Mouse (Mus musculus): ENCODE measurements around the gene Cyp2b13.
"Not testable (repeated sequence)": the region's sequence is repeated elsewhere in the genome, so short reads cannot be mapped to it uniquely, and the experiment has no call there.

Gene Cyp2b13

DNA sequence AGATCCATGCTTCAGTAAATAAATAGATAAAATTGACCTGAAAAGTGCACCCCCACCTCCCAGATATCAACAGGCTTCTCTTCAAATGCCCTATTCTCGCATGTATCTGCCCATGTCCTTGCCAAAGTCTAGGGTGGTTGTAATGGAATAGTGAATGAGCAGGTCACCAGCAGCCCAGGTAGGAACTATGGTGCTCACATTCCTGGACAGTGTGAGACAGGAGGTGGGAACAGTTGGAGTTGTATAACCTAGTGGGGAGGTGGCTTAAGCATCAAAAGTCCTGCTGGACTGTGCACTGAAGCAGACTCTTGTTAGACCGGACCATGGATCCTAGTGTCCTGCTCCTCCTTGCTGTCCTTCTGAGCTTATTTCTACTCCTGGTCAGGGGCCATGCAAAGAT lies at the start of gene Cyp2b13:
Gene Cyp2b13 (plus strand): TSS at position 301 of the 400 bp plus-strand sequence.
- DNase-seq (ENCODE audit: low read depth, low spot score), result not testable (repeated sequence)

- not testable (repeated sequence) for DNase-seq (ENCODE audit: low read depth, low spot score)
Observed at GRCm38 (mm10) chr7:26019814-26020332, 41.4 kb upstream of the Cyp2b13 start.

GRCm38 (mm10) chr7:26054885-26055630 lies 6.2 kb upstream of the Cyp2b13 start:
- DNase-seq (ENCODE audit: low read depth, low spot score), result not testable (repeated sequence)

GRCm38 (mm10) chr7:26071677-26072076 lies 10.4 kb downstream of the Cyp2b13 start:
- not testable (repeated sequence) for DNase-seq (ENCODE audit: low read depth, low spot score)

DNA sequence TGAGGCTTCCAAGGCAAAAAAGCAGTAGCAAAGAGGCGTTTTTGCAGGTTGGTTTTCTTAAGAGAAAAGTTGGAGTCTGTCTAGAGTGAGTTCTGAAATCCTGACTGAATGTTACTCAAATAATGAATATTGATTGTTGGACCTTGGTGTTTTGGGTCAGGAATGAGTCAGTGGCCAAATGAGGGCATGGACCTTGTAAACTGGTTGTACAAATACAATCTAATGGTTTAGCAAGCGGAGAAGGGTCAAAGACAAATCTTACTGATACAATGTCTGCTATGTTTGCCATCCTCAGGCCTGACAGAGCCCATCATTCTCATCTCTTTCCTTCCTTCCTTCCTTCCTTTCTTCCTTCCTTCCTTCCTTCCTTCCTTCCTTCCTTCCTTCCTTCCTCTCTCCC lies 21.3 kb downstream of the Cyp2b13 start:
- no peak for DNase-seq (ENCODE audit: low read depth, low spot score)

DNA sequence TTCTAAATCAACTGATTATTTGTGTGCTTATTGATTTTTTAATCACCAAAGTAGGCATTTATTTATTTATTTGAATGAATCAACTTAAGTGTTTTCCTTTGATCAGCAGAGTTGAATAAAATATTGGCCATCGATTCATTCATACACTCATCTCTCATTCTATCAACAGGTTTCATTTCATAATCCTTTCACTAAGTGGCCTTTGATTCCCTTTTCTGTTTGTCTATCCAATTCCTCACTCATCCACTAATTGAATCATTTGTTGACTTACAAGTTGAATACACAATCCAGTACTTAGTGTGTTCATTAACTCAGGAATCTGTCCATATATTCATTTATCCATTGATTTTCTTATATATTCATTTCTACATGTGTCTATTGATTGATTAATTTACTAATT lies 26.1 kb downstream of the Cyp2b13 start:
- no peak for DNase-seq (ENCODE audit: low read depth, low spot score)

- not testable (repeated sequence) for DNase-seq (ENCODE audit: low read depth, low spot score)
Observed at GRCm38 (mm10) chr7:26088578-26088977, 27.3 kb downstream of the Cyp2b13 start.

DNA sequence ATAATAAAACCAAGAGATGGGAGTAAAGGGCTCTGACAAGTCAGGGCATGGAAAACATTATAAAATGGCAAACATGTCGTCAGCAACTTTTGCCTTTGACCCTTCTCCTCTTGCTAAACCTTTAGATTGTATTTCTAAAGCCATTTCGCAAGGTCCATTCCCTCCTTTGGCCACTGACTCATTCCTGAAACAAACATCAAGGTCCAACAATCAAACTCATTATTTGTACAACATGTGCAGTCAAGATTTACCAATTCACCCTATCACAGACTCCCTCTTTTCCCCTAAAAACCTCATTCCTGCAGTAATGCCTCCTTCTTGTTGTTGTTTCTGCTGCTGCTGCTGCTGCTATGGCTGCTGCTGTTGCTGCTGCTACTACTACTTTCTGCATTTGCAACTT lies 78.3 kb downstream of the Cyp2b13 start:
- DNase-seq (ENCODE audit: low read depth, low spot score), result not testable (repeated sequence)

DNA sequence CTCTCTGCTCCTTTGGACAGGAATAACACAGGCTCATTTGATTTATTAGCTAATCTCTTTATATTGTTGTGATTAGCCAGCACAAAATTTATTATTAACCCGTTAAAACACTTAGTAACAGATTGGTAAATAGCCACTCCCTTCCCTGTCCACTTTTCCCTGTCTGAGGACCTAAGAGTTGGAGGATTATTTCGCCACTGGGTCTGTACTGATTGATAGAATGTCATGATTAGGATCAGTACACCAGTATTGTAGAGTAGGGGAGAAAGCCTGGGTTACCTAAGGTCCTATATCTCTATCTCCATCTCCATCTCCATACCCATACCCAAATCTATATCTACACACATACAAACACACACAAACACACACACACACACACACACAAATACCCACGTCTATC lies 82.4 kb downstream of the Cyp2b13 start:
- DNase-seq (ENCODE audit: low read depth, low spot score), result not testable (repeated sequence)

Data from CD4-positive, CD25-positive, alpha-beta regulatory T cell, adult 2 months (primary cell).